Mouse (Mus musculus) CH12F3 (cell line): ENCODE measurements around the gene Acadvl.

Experiments used
- in situ Hi-C: fragments of 300-500 bp; cut with MboI; formaldehyde crosslinking; loops from 2 replicates; pipeline ENCODE4 v1.14.3; 2020; ENCODE audit warnings: low sequenced_read_pairs

The Acadvl gene

DNA sequence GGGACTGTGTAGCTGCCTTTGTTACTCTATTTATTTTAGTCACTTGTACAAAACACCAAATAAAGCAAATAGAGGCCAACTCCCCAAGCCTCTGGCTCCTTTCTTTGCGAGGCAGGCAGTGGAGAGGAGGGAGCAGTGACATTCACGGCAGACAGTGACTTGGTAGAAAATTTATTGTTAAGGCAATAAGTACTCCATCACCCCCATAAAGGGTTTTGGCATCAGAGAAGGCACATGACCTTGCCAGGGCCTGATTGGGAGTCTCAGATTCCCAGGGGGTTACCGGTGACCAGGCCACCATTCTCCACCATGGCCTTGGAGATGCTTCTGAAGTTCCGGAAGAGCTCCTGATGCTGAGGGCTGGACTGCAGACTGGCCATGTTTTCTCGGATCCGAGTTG, 5.2 kb downstream of the Acadvl start:
- in situ Hi-C loops, result no loop called here

DNA sequence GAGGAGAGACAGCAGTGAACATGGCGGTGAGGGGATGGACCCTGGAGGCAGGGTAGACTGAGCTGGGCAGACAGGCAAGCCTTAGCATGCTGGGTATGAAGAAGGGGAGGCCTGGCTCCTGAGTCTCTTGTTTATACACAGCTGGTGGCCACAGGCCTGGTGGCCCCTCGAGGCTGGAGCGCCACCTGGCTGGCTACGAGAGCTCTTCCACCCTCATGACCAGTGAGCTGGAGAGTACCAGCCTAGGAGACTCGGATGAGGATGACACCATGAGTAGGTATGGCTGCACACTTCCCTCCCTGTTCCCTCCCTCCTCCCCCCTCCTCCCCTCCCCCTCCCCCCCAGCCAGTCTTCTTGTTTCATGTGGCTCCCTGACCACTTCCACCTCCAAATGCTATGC, 9.7 kb downstream of the Acadvl start:
- in situ Hi-C loops, result no loop called here

DNA sequence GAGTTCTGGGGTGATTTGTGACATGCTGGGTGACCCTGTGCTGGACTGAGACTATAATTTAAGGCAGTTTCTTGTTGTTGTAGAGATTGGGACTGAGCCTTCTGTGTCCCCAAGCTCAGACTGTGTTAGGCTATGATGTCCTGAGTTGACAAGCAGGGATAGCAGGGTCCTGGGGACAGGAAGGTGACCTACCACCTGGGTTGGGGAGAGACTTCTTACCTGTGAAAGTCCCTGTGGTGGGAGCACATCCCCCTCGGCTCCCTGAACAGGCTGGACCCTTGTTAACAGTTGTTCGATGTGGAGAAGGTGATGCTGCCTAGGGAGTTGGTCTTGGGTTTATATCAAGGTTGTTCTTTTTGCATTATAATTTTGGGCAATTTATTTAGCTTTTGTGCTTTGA, 12.7 kb downstream of the Acadvl start:
- in situ Hi-C loops, result no loop called here

DNA sequence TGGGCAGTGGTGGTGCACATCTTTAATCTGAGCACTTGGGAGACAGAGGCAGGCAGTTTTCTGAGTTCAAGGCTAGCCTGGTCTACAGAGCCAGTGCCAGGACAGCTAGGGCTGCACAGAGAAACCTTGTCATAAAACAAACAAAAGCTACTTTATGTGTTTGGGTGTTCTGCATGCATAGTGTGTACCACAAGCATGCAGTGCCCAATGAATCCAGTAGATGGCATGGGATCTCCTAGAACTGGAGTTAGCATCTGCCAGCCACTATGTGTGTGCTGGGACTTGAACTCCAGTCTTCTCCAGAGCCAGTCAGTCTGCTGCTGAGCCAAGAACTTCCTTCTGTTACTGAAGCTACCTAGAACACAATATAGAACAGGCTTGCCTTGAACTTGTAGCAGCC, 13.3 kb downstream of the Acadvl start:
- in situ Hi-C loops, result no loop called here

DNA sequence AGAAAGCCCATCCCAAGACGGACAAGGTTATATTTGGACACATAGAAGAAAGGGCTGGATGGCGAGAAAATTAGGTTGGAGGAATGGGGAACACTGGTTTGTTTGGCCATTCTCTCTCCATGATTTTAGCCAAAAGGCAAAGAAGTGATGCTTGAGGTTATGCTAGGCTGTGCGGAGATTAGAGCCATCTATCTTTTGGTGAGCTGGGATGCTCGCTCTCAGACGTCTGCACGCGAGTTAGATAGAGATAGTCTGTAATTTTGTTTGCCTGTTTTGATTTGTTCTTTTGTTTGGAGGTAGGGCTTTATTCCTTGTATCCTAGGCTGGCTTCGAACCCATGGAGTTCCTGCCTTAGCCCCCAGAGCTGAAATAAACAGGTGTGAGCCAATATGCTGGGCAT, 14.1 kb downstream of the Acadvl start:
- in situ Hi-C loops, result no loop called here

DNA sequence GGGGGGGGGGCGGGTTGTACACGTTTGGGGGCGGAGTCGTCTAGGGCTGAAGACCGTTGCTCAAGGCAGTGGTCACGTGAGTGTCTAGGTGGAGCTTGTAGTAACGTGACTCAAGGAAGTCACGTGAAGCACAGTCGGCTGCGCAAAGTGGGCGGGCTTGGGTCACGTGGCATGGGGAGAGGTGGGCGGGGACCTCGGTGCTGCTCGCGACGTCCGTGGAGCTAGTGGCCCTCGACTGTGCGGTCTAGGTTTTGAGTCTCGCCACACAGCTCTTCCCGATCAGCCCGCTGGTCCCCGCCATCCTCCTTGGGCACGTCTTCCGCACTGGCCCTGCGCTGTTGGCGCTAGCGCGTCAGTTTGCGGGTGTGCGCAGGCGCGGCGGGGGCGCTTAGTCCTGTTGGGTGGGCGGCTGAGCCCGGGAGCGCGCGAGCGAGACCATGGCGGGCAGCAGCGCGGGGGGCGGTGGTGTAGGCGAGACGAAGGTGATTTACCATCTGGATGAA, 14.8 kb downstream of the Acadvl start, which contains the start of gene Dvl2:
Dvl2 (plus strand) TSS at position 200 of the 503 bp plus-strand sequence.
- in situ Hi-C loops, result no loop called here

DNA sequence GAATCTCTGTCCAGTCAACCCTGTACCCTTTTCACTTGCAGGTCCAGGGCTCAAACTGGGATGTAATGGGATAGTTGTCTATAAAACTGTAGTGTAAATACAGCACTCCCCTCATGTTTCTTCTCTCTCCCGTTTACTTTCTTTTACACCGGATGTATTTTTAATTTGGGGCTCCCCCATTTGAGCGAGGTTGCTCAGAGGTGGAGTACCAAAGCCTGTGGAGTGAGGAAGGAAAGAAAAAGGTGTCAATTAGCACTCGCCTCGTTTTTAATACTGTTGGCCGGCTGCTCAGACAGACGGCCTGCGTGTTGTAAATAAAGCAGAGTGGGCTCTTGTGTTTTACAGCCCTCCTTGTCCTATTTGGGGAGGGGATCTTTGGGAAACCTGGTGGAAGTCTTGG, 15.5 kb downstream of the Acadvl start:
- in situ Hi-C loops, result no loop called here

DNA sequence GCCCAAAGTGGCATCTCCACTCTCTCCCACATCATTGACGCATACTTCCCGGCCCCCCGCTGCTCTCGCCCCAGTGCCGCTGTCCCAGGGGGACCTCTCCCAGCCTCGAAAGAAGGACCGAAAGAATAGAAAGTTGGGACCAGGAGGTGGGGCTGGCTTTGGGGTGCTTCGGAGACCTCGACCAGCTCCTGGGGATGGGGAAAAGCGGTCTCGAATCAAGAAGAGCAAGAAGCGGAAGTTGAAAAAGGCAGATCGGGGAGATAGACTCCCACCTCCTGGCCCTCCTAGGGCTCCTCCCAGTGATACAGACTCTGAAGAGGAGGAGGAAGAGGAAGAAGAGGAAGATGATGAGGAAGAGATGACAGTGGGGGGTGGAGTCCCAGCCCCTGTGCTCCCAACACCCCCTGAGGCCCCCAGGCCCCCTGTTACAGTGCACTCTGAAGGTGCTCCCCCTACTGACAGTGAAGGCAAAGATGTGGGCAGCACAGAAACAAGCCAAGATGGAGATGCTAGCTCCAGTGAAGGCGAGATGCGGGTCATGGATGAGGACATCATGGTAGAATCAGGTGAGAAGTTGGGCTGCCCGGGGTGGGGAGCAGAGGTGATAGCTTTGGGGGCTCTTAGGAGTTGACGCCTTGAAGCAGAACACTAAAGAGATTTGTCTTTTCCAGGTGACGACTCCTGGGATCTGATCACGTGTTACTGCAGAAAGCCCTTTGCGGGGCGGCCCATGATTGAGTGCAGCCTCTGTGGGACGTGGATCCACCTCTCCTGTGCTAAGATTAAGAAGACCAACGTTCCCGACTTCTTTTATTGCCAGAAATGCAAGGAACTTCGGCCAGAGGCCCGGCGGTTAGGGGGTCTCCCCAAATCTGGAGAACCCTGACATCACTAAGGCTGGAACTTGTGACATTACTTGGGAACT, 16.4 kb downstream of the Acadvl start:
- in situ Hi-C loops, result no loop called here

DNA sequence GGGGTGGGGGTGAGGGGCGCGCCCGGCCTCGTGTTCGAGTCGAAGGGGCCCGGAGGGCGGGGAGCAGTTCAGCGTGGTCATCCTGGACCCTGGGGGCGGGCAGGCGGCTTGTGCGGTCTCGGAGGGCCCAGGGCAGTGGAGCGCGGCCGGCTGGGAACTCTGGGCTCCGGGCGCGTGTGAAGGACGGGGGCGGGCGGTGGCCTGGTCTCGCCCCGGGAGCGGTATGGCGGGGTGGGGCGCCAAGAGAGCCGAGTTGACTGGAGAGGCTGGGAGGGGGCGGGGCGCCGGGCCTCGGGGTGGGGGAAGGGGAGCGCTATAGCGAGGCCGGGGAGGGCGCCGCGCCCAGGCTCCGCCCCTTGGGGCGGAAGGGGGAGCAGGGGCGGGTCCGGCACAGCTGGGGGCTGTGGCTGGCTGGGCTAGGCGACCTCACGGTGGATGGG, 18.1 kb downstream of the Acadvl start:
- in situ Hi-C loops, result no loop called here

DNA sequence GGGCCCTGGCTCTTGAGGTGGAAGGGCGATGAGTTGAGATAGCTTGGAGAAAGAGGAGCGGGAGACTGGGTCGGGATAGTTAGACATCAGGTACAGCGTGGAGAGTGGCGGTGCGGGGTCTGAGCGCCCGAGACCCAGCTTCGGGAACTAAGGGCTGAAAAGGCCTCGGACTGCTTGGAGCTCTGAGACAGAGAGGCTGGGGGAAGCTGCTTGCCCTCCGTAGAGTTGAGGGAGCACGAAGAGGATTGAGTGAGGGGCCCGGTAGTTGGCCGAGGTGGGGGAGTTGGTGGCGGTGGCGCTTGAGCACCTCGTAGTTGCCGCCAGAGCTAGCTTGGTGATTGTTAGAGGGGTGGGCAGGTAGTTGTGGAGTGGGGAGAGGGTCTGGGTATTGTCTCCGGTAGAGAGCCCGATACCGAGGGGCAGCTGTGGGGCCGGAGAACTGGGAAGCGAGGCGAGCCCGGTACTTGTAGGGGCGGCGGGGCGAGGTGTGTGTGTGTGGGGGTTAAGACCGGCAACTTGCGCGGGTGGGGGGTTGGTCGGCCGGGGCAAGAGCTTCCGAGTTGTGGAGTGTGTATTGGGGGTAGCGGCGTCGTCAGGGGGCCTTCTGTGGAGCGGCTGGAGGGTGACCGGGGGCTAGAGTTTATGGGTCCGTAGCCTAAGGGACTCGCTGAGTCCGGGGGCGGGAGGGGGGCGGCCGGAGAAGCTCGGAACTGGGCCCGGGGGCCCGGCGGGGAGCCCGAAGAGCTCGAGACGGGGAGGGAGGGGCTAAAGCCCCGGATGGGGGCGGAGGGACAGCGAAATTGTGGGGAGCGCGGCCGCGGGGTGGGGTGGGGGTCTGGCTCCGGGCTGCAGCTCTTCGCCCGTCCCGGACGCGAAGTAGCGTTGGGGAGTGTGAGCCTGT, 18.8 kb downstream of the Acadvl start:
- in situ Hi-C loops, result no loop called here

DNA sequence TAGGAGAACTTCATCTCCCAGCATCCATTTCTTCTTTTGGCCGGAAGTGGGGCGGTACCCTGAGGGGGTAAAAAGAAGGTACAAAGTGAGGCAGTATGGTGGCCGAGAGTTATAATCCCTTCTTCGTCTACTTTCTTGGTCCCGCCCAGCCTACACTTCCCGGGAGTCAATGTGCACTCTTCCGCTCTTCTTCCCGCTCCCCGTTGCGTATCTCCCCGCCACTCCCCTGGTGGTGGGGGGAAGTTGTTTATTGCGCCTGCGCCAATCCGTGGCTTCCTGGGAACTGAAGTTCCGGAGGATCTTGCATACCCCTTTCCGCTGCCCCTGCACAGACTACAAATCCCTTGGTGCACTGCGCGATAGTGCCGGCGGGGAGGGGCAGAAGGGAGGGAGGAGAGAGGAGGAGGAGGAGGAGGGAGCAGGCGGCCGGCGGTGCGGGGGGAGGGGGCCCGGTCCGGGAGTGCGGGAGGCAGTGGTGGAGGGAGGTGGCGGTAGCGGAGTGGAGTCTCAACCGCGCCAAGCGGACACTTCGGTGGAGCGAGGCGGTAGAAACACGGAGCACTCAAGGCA, 19.7 kb downstream of the Acadvl start, which contains the start of gene Phf23:
Phf23 (plus strand) TSS at position 387 of the 570 bp plus-strand sequence.
- in situ Hi-C loops, result no loop called here

DNA sequence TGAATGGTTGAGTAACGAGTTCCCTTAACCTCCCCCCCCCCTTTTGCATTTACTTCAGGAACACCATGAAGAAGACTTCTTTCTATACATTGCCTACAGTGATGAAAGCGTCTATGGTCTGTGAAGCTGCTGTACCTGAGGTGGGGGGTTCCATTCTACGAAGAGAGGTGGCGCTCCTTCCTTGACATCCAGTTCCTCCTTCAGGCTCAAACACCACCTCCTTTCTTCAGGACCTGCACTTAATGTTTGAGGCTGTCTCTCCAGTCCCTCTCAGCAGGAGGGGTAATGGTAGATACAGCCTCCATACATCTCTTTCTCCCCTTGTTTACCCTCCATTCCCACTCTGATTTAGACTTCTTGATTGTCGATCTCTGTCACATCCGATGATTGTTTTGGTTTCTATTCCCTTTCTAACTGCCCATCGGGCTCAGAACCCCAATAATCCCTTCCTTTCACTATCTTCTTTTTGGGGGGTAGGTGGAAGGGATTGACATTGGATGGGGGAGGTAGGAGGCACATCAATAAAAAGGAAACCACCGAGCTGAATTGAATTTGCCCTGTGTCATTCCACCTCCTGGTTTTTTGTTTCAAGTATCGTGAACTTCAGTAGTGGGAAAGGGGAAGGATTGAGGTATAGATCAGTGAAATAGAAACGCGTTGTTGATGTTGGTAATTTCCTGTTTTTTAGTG, 20.7 kb downstream of the Acadvl start:
- in situ Hi-C loops, result no loop called here

DNA sequence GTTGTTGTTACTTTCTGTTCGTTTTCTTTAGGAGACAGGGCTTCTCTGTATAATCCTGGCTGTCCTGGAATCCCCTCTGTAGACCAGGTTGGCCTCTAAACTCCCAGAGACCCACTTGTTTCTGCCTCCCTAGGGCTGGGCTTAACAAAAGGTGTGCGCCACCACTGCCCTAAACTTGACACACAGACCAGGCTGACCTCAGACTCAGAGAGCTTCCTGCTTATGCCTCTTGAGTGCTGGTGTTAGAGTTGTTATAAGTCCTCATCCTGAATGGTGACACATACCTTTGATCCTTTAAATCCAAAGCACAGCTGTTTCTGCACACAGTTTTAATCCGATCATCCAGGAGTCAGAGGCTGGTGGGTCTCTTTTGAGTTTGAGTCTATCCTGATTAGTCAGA, 22.3 kb downstream of the Acadvl start:
- in situ Hi-C loops, result no loop called here

DNA sequence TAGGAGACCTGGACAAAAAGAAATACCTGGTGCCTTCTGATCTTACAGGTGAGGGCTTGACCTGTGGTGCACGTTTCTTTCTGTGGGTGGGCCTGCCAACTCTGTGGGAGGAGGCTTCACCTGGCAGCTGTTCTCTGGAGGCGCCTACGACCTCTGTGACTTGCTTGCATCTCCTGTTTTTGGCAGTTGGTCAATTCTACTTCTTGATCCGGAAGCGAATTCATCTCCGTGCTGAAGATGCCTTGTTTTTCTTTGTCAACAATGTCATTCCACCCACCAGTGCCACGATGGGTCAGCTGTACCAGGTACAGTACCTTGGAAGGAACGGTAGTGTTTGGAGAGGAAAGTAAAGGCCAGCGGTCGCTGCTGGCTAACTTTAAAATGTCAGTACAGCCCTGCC, 22.8 kb downstream of the Acadvl start:
- in situ Hi-C loops, result no loop called here

DNA sequence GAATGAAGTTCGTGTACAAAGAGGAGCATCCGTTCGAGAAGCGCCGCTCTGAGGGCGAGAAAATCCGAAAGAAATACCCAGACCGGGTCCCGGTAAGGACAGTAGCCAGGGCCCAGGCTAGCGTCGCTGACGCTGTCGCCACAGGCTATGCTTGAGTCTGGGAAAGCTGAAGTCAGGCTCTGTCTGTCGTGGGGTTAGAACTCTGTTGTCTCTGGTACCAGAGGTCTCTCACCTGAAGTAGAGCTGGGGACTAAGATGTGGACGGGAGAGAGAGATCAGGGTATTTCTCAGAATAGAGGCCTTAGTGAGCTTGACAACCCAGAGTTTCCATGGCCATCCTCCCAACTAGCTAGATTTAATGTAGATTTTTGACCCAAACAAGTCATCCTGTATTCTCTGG, 23.5 kb downstream of the Acadvl start:
- in situ Hi-C loops, result no loop called here

DNA sequence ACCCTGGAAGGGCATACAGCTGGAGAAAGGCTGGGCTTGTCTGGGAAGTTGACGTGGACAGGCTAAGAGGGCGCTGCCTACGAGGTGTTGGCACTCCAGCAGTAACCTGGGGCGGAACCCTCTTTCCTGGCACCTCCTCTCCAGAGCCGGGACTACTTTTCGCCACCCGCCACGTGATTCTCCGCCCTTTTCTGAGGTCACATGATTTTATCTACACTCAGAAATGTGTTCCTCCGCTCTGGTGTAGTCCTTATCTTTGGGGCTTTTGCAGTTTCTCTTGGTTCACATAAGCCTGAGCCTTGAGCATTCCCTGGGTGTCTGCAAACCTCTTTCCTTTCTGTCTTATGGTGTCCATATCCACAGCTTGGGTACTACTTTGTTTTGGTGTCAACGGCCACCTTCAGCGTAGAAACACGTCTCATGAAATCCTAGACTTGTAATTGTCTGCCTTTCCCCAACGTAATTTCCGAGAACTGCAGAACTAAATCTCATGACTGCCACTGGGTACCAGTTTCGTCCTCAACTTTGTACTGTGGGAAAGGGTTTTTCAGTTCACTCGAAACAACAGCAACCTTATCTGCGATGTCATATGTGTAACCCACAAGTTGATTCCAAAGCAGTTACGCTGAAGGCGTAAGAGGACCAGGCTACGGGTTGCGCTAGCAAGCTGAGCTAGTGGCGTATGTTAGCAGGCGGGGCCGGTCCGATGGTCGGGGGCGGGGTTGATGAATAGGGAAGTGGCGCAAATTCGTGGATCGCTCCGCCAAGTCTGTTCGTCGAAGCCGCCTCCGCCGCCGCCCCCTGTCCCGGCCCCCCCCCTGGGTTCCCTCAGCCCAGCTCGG, 24.1 kb downstream of the Acadvl start, which contains the start of gene Gabarap:
Gabarap (plus strand) TSS at position 294 of the 842 bp plus-strand sequence.
- in situ Hi-C loops, result no loop called here

DNA sequence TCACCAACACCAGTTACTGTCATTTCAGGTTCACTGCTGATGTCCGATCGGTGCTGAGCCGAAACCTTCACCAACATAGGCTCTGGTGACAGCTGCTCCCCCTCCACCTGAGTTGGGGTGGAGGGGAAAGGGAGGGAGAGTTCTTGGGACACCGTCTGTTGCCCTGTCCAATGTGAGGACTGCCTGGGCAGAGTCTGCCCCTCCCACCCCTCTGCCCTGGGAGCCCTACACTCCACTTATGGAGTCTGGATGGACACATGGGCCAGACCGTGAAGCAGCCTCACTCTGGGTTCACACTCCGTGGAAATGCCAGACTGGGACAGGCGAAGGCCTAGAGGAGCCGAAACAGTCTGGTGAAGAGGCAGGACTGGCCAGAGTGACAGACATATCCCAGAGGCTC, 25.3 kb downstream of the Acadvl start:
- in situ Hi-C loops, result no loop called here

DNA sequence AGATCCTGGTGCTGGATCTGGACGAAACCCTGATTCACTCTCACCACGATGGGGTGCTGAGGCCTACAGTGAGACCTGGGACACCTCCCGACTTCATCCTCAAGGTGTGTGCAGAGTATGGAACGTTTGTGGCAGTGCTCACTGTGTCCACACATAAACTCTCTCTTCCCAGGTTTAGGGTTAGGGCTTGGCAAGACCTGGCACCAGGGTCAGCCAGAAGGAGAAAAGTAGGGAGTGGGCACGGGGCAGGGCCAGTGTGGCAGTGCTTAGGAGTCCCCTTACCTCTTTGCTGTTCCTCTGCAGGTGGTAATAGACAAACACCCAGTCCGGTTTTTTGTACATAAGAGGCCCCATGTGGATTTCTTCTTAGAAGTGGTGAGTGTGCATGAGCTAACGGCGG, 30.8 kb downstream of the Acadvl start:
- in situ Hi-C loops, result no loop called here

DNA sequence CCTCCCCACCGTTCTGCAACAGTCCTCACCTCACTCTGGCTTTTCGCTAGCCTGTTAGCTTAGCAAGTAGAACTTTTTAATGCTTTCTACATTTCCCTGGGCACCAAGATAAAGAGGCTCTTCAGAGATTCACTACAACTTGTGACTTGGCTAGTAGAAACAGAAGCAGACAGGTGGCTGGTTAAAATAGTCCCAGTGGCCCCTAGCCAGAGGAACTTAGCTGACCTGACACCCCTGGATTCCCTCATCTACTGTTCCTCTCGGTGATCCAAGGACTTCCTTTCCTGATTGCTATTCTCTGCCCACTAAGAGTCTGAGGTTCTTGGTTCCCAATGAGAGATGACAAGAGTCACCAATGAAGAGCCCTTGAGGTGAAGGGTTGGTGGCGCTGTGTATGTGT, 31.8 kb downstream of the Acadvl start:
- in situ Hi-C loops, result no loop called here
